Mouse (Mus musculus): ENCODE measurements around the gene Cd53.
A peak's percentile ranks its signal among the peaks of the same experiment; 100 is the strongest.

Gene Cd53

GRCm38 (mm10) chr3:106789930-106790329 lies at the start of gene Cd53:
Cd53 (minus strand) TSS chr3:106790149.
- DNase-seq: no peak

GRCm38 (mm10) chr3:106832107-106832506 lies 42.2 kb upstream of the Cd53 start:
- DNase-seq: no peak

- no peak for DNase-seq
Measured at GRCm38 (mm10) chr3:106826187-106826586, 36.2 kb upstream of the Cd53 start, which contains the start of gene Olfr266. Olfr266 (minus strand) TSS chr3:106826287.

GRCm38 (mm10) chr3:106817676-106818075 lies 27.7 kb upstream of the Cd53 start:
- no peak for DNase-seq

GRCm38 (mm10) chr3:106808972-106809695 lies 19.2 kb upstream of the Cd53 start:
- no peak for DNase-seq

GRCm38 (mm10) chr3:106798079-106798478 lies 8.1 kb upstream of the Cd53 start:
- DNase-seq: no peak

GRCm38 (mm10) chr3:106788440-106788887 lies 1.5 kb downstream of the Cd53 start:
- no peak for DNase-seq

GRCm38 (mm10) chr3:106787972-106788371 lies 2.0 kb downstream of the Cd53 start:
- no peak for DNase-seq

- no peak for DNase-seq
Measured at GRCm38 (mm10) chr3:106785130-106785529, 4.8 kb downstream of the Cd53 start.

GRCm38 (mm10) chr3:106771834-106772233 lies 18.1 kb downstream of the Cd53 start:
- DNase-seq: no peak

GRCm38 (mm10) chr3:106755898-106756297 lies 34.1 kb downstream of the Cd53 start:
- DNase-seq: no peak

GRCm38 (mm10) chr3:106722028-106722945 lies 67.7 kb downstream of the Cd53 start:
- DNase-seq: peak; percentile 90

- peak; percentile 99 for DNase-seq
Measured at GRCm38 (mm10) chr3:106721397-106722027, 68.4 kb downstream of the Cd53 start.

All from cerebellum, adult 9-10 months (tissue).